Mouse (Mus musculus): ENCODE results near the gene Metrnl.
"Not testable (repeated sequence)": the region's sequence is repeated elsewhere in the genome, so short reads cannot be mapped to it uniquely, and the experiment has no call there.

The Metrnl gene

DNA sequence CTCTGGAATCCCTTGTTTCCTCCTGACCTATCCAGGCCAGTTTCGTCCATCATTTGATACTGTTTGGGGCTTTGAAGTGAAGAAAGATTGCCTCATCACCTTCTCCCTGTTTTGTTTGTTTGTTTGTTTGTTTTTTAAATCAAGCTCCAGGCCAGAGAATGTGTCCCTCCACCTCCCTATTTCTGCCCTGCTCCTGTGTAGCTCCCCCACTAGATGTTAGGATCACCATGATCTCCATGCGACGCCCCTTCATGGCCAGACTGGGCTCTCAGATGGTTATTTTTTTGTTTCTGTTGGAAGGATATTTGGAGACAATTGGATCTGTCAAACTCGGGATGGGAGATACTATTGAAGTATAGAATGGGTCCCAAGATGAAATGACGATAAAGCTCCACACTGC lies at the start of gene Metrnl:
TSS of gene Metrnl (plus strand) at position 301 of the 400 bp plus-strand sequence.
- no peak for DNase-seq (ENCODE audit: low read depth, low spot score)

DNA sequence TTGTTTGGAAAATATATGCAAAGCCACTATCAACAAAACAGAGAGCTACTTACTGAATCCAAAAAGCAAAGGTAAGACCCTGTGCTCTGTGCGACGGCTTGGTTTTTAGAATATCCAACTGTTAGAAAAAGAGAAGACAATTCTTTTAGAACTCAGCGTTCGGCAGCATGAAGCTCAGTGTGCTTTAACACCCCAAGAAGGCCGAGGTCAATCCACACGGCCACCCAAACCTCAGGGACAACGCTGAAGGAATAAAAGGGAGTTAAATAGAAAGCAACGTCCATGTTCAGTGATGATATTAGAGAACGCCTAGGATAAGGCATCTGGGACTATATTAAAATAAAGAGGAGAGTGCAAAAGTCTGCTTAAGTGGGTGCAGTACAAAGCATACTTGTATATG lies 49.8 kb upstream of the Metrnl start:
- no peak for DNase-seq (ENCODE audit: low read depth, low spot score)

- DNase-seq (ENCODE audit: low read depth, low spot score), result no peak
Observed at GRCm38 (mm10) chr11:121651983-121652382, 49.4 kb upstream of the Metrnl start.

GRCm38 (mm10) chr11:121652547-121653305 lies 48.6 kb upstream of the Metrnl start:
- DNase-seq (ENCODE audit: low read depth, low spot score), result peak; percentile 41

DNA sequence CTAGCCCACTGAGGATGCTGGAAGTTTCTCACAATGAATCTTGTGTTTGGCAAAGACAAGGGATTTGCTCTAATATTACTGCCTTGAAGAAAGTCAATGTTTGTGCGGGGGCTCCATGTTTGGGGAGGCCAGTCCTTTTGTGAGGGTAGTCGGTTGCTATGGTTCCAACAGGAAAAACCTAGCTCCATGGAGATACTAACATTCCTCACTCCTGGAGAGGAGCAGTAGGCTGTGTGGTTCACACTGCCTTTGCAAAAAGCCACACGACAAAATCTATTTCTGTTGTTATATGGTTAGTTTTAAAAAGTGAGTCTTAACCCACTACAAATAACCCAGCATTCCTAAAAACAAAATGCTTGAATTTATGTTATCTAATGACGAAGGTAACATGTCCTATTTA lies 47.7 kb upstream of the Metrnl start:
- DNase-seq (ENCODE audit: low read depth, low spot score), result no peak

DNA sequence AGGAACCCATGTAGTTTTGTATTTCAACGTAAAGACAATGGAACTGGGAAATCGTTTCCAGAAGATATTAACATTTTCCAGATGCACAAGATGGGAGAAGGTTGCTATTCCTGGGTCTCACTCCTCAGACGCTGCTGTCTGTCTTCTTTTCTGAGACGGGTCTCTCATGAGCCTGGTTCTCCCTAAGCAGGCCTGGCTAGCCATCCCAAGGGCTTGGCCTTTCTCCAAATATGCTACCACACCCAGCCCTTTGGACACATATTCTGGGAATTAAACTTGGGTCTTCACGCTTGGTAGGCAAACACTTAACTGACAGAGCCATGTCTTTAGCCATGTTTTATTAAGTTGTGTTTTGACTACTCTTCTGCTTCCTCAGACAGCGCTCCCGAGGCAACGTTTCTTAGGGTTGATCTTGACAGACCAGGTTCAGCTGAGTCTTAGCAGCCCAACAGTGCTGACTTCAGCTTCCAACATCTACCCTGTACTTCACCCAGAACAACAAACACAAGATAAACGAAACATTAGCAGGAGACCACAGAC lies 46.9 kb upstream of the Metrnl start:
- DNase-seq (ENCODE audit: low read depth, low spot score), result no peak

DNA sequence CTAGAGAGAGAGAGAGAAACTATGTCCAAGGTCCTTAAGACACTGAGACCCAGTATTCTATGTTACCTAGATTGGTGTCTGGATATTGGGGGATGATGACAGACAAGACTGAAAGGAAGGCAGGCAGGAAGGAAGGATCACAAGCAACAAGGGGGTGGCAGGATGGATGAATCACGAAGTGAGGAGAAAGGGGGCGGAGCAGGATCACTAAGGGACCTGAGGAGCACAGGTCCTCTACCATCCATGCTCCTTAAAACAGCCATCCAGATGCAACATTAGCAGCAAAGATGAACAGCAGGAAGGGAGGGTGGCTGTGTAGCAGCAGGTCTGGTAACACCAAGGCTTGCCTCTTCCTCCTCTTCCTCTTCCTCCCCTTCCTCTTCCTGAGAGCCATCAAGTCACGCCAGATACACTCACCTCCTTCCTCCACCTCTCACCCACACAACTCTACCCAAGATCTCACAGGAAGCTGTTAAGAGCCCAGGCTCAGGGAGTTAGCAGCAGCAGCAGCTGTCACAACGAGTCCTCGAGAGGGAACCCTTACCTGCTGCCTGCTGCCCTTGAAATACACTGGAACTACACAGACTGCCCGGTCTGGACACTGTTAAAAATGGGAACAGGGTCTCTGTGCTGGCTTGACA lies 46.1 kb upstream of the Metrnl start:
- DNase-seq (ENCODE audit: low read depth, low spot score), result no peak

DNA sequence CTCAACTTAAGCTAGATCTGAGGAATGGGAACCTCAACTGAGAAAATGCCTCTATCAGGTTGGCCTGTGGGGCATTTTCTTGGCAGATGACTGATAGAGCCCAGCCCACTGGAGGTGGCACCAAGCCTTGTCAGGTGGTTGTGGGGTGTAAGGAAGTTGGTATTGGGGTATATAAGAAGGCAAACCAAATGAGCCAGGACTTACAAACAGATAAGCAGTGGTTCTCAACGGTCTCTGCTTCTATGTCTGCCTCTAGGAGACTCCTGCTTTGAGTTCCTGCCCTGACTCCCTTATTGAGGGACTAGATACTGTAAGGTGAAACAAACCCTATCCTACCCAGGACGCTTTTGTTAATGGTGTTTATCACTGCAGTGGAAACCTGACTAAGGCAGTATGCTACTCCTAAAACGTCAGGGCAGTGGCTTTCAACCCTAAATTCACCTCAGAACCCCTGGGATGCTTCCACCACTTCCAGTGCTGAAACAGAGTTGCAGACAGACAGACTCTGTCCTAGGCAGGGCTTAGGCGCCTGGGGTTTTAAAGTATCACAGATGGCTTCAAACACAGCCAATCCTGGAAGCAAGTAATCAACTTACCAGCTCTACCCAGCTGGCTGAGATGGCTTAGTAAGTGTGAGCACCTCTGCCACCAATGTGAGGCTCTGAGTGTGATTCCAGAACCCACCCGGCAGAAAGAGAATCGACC lies 45.4 kb upstream of the Metrnl start:
- DNase-seq (ENCODE audit: low read depth, low spot score), result no peak

DNA sequence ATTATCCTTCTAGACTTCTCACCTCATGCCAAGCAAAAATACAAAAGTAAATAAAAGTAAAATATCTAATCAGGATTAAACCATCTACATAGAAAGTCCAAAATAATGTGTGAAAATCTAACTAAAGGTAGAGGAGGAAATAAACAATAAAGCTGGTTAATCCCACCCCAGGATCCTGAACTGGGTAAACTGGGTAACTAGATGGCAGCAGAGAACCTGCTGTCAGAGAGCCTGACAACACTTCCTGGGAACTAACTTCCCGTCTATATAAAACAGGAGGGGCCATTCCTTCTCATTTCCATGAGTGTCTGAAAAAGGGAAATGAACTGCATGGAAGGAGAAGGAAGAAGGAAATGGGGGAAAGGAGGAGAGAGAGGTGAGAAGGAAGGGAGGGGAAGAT lies 43.2 kb upstream of the Metrnl start:
- DNase-seq (ENCODE audit: low read depth, low spot score), result no peak

- not testable (repeated sequence) for DNase-seq (ENCODE audit: low read depth, low spot score)
Observed at GRCm38 (mm10) chr11:121660604-121661003, 40.7 kb upstream of the Metrnl start.

DNA sequence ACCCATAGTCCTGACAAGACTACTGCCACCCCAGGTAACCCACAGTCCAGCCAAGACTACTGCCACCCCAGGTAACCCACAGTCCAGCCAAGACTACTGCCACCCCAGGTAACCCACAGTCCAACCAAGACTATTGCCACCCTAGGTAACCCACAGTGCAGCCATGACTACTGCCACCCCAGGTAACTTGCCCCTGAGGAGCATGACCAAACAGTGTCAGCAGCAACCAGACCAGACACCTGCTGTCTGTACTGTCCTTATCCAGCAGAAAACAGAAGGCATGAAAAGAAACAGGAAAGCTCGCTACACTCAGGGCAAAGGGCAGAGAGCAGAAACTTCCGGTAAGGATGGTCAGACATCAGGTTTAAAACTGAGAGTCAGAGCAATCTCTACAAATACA lies 40.2 kb upstream of the Metrnl start:
- DNase-seq (ENCODE audit: low read depth, low spot score), result no peak

DNA sequence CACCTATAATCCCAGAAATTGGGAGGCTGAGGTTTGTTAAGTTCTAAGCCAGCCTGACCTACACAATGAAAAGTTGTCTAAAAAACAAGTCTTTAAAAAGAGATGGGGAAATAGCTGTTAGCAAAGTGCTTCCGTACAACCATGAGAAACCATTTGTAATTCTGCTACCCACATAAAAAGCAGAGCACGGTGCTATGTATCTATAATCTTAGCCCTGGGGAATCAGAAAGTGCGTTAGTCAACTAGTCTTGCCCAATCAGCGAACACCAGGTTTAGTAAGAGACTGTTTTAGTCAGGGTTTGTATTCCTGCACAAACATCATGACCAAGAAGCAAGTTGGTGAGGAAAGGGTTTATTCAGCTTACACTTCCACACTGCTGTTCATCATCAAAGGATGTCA lies 33.8 kb upstream of the Metrnl start:
- no peak for DNase-seq (ENCODE audit: low read depth, low spot score)

GRCm38 (mm10) chr11:121668776-121669175 lies 32.6 kb upstream of the Metrnl start:
- DNase-seq (ENCODE audit: low read depth, low spot score), result no peak

DNA sequence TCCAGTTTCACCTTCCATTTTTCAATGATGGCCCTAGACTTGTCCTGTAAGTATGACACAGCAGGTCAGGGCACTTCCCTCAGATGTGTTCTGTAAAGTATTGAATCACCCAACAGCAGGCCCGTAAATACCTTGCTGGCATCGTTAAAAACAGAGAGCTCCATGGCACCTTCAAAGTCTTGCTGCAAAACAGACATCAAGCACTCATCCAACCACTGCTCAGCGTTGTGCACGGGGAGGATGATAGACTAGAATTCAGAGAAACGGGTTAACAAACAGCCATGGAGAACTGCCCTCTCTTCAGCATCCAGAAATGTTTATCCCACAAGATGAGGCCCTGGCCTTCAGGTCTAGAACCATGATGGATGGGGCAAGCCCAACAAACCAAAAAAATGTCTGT lies 30.4 kb upstream of the Metrnl start:
- DNase-seq (ENCODE audit: low read depth, low spot score), result no peak

DNA sequence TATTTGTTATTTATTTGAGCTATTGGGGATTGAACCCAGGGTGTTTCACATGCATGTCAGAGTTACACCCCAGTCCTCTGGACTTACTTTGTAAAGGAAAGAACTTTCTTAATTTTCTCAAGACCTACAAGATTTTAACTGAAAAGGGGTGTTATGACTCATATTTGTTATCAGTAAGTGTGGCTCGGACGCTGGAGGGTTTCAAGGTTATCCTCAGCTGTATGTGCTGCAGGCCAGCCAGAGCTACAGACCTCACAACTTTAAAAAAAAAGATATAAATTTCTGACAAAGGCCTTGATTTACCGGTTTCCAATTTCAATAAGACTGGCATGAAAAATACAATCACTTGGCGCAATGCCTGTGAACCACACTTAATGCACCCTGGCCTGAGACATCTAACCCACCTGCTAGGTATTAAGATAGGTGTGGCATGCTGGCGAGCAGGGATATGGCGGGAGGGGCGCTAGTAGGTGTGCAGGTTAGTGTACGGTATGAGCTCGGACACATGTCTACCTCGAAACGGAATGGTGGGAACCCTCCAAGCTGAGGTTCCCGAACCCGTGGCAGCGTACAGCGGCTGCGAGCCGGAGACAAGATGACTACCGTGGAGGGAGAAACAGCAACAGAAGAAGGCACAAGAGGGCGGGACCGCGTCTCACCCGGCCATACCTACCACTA lies 28.9 kb upstream of the Metrnl start:
- DNase-seq (ENCODE audit: low read depth, low spot score), result no peak

DNA sequence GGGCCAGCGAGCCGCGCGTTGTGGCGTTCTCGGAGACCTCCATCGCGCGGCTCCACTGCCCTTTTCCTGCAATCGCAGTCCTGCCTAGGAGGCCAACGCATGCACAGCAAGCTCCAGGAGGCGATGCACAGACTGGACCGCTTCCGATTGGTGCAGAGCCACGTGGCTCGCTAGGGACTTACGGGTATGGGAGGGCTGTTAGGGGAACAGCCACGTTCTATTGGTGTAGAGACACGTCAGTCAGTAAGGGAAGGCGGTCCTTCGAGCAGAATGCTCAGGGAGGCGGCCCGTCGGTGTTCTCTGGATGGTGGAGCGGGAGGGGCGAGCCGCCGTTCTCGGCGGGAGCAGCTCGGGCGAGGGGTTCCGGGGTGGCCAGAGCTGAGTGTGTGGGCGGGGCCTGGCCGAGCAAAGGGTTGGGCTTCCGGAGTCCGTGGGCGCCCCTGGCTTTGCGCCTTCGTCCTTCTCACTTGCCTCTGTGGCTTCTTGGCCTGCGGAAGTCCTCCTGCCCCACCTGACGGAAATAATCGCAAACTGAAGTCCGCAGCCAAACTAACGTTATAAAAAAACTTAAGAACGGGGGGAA lies 28.3 kb upstream of the Metrnl start, which contains the start of gene B3gntl1:
TSS of gene B3gntl1 (minus strand) at position 164 of the 583 bp plus-strand sequence.
- DNase-seq (ENCODE audit: low read depth, low spot score), result peak; percentile 98

DNA sequence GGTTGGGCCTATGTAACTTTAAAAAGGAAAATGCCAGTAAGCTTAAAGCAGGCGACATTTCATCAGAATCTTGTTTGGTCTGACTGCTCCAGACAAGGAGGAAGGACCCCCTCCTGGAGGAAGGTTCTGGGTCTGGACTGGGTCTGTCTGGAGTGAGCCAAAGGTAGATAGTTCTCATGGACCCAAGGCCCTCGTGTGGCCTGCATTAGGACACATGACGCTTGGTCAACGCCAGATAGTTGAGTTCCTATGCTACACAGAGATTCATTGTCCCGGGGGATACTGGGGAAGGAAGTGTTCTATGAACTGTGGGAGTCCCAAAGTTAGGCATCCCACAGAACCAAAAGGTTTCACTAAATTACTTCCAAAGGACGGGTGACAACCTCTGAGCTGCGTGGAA lies 27.7 kb upstream of the Metrnl start:
- DNase-seq (ENCODE audit: low read depth, low spot score), result no peak

DNA sequence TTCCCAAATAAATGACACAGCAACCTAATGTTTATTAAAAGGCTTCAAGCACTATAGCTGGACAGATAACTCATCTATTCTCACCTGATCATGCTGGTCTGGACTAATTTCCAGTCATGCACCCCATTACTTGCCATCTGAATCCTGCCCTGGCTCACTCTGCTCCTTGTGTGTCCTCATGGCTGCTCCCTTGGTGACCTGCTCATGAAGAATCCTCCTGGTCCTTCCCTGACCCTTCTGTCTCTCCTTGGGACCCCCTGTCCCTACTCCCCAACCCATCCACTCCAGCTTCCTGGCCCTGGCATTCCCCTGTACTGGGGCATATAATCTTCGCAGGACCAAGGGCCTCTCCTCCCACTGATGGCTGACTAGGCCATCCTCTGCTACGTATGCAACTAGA lies 24.5 kb upstream of the Metrnl start:
- no peak for DNase-seq (ENCODE audit: low read depth, low spot score)

- DNase-seq (ENCODE audit: low read depth, low spot score), result no peak
Observed at GRCm38 (mm10) chr11:121679581-121679980, 21.8 kb upstream of the Metrnl start.

GRCm38 (mm10) chr11:121680750-121681149 lies 20.6 kb upstream of the Metrnl start:
- DNase-seq (ENCODE audit: low read depth, low spot score), result no peak

GRCm38 (mm10) chr11:121683243-121683642 lies 18.1 kb upstream of the Metrnl start:
- DNase-seq (ENCODE audit: low read depth, low spot score), result no peak

Measured in embryo, embryonic 11.5 days (tissue).